12 mouse cellular contexts compared by ENCODE assay signal in genomic region chr1:80418321-80419045, GRCm38 (mm10). TPM values are rescaled to one million over a fixed set of nuclear protein-coding genes. Genes with fewer than 3 reads are reported as not detected.
DNase-seq lines count a peak whose midpoint lies in the region; ATAC-seq lines count a peak whose summit lies in the region.
"Had no signal": no experiment of that assay in that cellular context is flagged by ENCODE, and none has a peak within 500 bp of the region (broad histone marks: within the 10 kb centered on the region; RNA-seq: fewer than 3 reads in every experiment).

No protein-coding gene starts in this region.

- peak; percentile 4 for DNase-seq in gastrocnemius, adult 18-20 months (ENCODE audit: low spot score)
- no peak for DNase-seq in gastrocnemius, adult 8-10 months (ENCODE audit: low spot score in 2 of 2)
- peak; percentile 54 for DNase-seq in CD4-positive helper T cell, adult 2 months (ENCODE audit: low read depth, low spot score)
- DNase-seq in natural killer cell, adult 2 months (ENCODE audit: low spot score in 2 of 2) = peak; percentile 25 to 29
- no peak for DNase-seq in cerebellum, postnatal 14 days
- DNase-seq in heart, postnatal 4 days = no peak
- DNase-seq: embryo, embryonic 11 days; forebrain, postnatal 0 days; gastrocnemius, postnatal 14 days; thymus, postnatal 36 days had no signal

- ATAC-seq in common myeloid progenitor, adult 5-6 weeks (replicated peaks; ENCODE audit: low read depth, poor library complexity, severe bottlenecking) = peak; percentile 98
- ATAC-seq: forebrain, postnatal 0 days had no signal

RNA-seq across cellular contexts. Expression of gene Gm45261, which starts 42.8 kb away (rescaled TPM):
- total RNA-seq in gastrocnemius, adult 18-20 months (2021) = not detected
- total RNA-seq in gastrocnemius, adult 8-10 months (2022) = not detected
- total RNA-seq in common myeloid progenitor, adult 5-6 weeks (2017) = not detected in 2 replicates
- total RNA-seq in heart, postnatal 4 days (2021) = not detected
- total RNA-seq: forebrain, postnatal 0 days; gastrocnemius, postnatal 14 days; layer of hippocampus, adult 18-20 months had no signal

Comparison
In these comparisons a context has a peak if more than half of its experiments do, and no peak if none do; other contexts are left out.
1. DNase-seq: peak in gastrocnemius, adult 18-20 months (single experiment), CD4-positive helper T cell, adult 2 months (single experiment) and natural killer cell, adult 2 months (2 of 2); none in gastrocnemius, adult 8-10 months (0 of 2), cerebellum, postnatal 14 days (0 of 2) and heart, postnatal 4 days (single experiment).